Mouse (Mus musculus): ENCODE results near the gene Wsb2. TPM values are rescaled to one million over a fixed set of nuclear protein-coding genes. Genes with fewer than 3 reads are reported as not detected.

Wsb2 gene
- 62.1 TPM for polyA plus RNA-seq (2017; shearing (Covaris generic))

DNA sequence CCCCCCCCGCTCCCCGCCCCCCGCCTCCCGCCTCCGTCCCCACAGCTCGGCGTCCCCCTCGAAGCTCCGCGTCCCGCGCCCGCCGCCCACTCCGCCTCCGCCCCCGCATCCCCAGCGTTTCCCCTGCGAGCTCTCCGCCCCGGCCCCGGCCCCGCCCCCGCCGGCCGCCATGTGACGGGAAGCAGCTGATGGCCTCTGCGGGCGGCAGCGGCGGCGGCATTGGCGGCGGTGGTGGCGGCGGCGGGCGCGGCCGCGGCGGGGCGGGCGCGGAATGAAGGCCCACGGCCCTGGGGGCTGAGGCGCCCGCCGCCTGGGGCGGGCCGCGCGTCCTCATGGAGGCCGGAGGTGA is at the start of gene Wsb2:
Gene Wsb2, plus strand, starts transcription at position 176 of the 349 bp plus-strand sequence.

DNA sequence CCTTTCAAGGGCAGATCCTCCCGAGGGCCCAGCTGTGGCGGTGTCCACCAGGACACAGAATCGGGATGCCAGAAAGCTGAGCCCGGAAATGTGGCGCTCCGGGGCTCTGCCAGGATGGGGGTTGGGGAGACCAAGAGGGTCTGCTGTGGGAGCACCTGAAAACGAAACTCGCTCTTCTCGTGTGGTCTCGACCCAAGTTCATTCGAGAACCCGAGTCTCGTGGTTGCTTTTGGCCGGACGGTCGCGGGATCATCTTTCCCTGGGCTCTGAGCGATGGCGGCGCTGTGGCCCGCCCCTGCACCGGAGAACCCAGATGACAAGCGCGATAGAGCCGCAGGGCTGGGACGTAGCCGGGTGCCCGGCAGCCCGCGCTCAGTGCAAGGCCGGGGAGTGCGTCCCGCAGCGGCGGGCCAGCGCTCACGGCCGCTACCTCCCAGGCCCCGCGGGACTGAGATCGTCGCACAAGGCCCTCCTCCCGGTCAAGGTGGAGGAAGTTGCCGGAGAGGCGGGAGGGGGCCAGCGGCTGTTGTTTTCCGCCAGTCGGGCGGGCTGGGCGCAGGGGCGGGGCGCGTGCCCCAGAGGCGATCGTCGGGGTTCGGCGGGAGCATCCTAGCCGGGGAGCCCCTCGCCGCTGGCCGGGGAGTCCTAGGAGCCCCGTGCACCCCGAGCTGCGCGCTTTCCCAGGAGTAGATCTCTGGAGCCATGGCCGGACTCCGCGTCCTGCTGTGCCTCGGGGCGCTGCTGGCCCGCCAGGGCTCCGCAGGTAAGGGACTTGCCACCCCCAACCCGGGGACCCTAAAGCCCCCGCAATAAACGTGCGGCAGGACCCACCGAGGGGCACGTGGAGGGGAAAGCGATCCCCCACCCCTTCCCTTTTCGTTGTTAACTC is 38.1 kb upstream of the Wsb2 start, which contains the start of gene Vsig10:
Gene Vsig10, plus strand, starts transcription at position 343 of the 889 bp plus-strand sequence.

DNA sequence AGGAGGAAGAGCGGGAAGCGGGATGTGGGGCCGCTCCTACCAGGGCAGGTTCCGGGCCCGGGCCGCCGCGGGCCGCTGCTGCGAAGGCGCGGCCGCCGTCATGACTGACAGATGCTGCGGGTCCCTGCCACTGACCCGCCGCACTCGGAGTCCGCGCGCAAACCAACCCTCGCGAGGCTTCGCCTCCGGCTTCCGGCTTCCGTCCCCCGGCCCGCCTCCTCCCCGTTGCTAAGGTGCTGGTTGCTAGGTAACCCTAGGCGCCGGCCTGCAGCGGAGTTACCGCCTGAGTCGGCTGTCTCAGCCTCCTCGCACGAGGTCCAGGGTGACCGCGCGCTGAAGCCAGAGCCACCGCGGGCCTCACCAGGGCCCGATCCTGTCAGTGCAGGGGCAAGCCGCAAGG is 31.8 kb downstream of the Wsb2 start, which contains the start of gene Rfc5:
Gene Rfc5, minus strand, starts transcription at position 171 of the 400 bp plus-strand sequence.

DNA sequence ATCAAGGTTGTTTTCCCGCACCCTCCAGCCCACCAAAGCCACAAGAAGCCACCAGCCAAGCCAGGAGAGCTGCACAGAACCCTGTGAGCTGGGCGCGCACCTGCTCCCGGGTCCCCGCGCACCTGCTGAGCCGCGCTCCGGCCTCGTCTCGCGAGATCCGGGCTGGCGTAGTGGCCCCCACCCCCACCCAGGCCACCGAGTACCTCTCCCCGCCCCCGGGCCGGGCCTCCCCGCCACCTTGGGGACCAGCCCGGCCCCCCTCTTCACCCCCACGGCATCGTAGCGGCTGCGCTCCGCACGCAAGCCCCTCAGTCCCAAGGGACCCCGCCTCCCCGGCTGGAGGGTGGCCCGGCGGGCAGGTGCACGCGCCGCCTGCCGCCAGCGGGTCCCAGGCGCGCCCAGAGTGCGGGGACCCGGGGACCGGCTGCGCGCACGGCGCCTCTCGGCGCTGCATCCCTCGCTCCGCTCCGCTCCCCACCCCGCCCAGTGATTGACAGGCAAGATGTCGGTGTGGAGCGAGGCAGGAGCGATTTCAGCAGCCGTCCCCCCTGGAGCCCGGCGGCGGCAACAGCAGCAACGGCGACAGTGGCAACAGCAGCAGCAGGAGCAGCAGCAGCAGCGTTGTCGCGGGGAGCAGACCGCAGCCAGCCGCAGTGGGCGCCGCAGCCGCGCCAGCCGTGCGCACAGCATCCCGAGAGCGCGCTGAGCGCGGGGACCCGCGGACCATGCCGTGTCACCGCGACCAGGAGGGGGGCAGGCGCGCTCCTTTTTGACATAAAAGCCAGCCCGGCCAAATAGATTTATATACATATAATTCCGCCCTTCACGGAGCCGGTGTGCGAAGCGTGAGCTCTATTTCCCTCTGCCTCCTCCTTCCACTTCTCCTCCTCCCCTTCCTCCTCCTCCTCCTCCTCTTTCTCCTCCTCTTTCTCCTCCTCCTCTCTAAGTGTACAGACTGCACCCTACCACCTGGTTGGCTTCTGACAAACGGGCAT is 56.7 kb downstream of the Wsb2 start, which contains the start of gene Ksr2:
Gene Ksr2, plus strand, starts transcription at position 494 of the 995 bp plus-strand sequence.

Other genes with a start within 250 kb of the Wsb2 start
- gene Suds3, start 241.2 kb upstream of the Wsb2 start, polyA plus RNA-seq (2017; shearing (Covaris generic)) = 73.1 TPM
- 117 TPM for gene Taok3, start 237.2 kb upstream of the Wsb2 start, polyA plus RNA-seq (2017; shearing (Covaris generic))
- gene Pebp1, start 69.7 kb upstream of the Wsb2 start, polyA plus RNA-seq (2017; shearing (Covaris generic)) = 248 TPM
- 5.2 TPM for gene Vsig10, start 38.2 kb upstream of the Wsb2 start, polyA plus RNA-seq (2017; shearing (Covaris generic))
- gene Rfc5, start 31.7 kb downstream of the Wsb2 start, polyA plus RNA-seq (2017; shearing (Covaris generic)) = 39.1 TPM
- gene Ksr2, start 56.7 kb downstream of the Wsb2 start, polyA plus RNA-seq (2017; shearing (Covaris generic)) = 1.5 TPM